Mouse (Mus musculus) testis, adult 2 months (tissue): ENCODE results near the gene Cdhr2. TPM values are rescaled to one million over a fixed set of nuclear protein-coding genes. Genes with fewer than 3 reads are reported as not detected.

Source experiments
- H3K27ac ChIP-seq: fragments of 200-500 bp; 2 replicates; pipeline ENCODE4 v1.5.1; 2012; ENCODE audit warnings: low read depth, low read length; ENCODE audit not compliant: control insufficient read depth, insufficient read depth
- H3K27me3 ChIP-seq: fragments of 200-500 bp; 2 replicates; pipeline ENCODE4 v1.6.1; 2012; ENCODE audit warnings: mild to moderate bottlenecking, low read length, moderate library complexity; ENCODE audit not compliant: control insufficient read depth, insufficient read depth
- H3K36me3 ChIP-seq: fragments of 200-500 bp; 2 replicates; pipeline ENCODE4 v1.6.1; 2012; ENCODE audit warnings: mild to moderate bottlenecking, low read length; ENCODE audit not compliant: control insufficient read depth, insufficient read depth
- H3K4me1 ChIP-seq: fragments of 200-500 bp; 2 replicates; pipeline ENCODE4 v1.6.1; 2012; ENCODE audit warnings: low read length; ENCODE audit not compliant: control insufficient read depth, insufficient read depth
- H3K4me3 ChIP-seq: fragments of 200-500 bp; 2 replicates; pipeline ENCODE4 v1.5.1; 2012; ENCODE audit warnings: low read depth, mild to moderate bottlenecking, low read length, moderate library complexity, mixed read lengths; ENCODE audit not compliant: control insufficient read depth
- CTCF ChIP-seq: fragments of 200-500 bp; IDR thresholded peaks from 2 replicates; pipeline ENCODE4 v1.5.1; 2012; ENCODE audit warnings: low read depth, mild to moderate bottlenecking, inconsistent platforms, low read length, moderate library complexity; ENCODE audit not compliant: control insufficient read depth, insufficient read depth, insufficient replicate concordance
- POLR2A ChIP-seq: fragments of 200-500 bp; IDR thresholded peaks from 2 replicates; pipeline ENCODE4 v1.6.1; 2012; ENCODE audit warnings: low read depth, mild to moderate bottlenecking, inconsistent platforms, low read length, moderate library complexity; ENCODE audit not compliant: control insufficient read depth
- polyA plus RNA-seq: library from polyadenylated mRNA; depleted of rRNA; stranded (reverse); fragments of >200 nt; gene quantifications from 2 replicates; pipeline ENCODE4 v1.2.3, GENCODE M21; 2012

The Cdhr2 gene
- polyA plus RNA-seq, 1 experiment: 1.1 TPM

- TF ChIP-seq POLR2A (no peak), CTCF (no peak)
- Histone ChIP-seq H3K4me1 (peaks cover 20% of the 10 kb centered on the region), H3K27ac (no peak overlapping the region; the same call in 1 of the 2 replicates), H3K4me3 (peak overlapping the region; percentile 70), H3K27me3 (no peaks in the 10 kb centered on the region), H3K36me3 (no peaks in the 10 kb centered on the region)
Observed at GRCm38 (mm10) chr13:54758756-54759470, 57.7 kb downstream of the Cdhr2 start.

- no peak overlapping the region for H3K27ac ChIP-seq
- H3K4me3 ChIP-seq: no peak overlapping the region
- no peaks in the 10 kb centered on the region for H3K36me3 ChIP-seq
- peaks cover 20% of the 10 kb centered on the region for H3K4me1 ChIP-seq
- no peak for TF ChIP-seq CTCF
- no peak for TF ChIP-seq POLR2A
- no peaks in the 10 kb centered on the region for H3K27me3 ChIP-seq
Observed at GRCm38 (mm10) chr13:54759496-54759895, 58.2 kb downstream of the Cdhr2 start.

GRCm38 (mm10) chr13:54760164-54760795 is 59.0 kb downstream of the Cdhr2 start:
- Histone ChIP-seq H3K27ac (no peak overlapping the region), H3K27me3 (no peaks in the 10 kb centered on the region), H3K4me1 (peaks cover 20% of the 10 kb centered on the region), H3K4me3 (no peak overlapping the region), H3K36me3 (no peaks in the 10 kb centered on the region)
- TF ChIP-seq POLR2A: no peak
- no peak for TF ChIP-seq CTCF

- no peaks in the 10 kb centered on the region for H3K36me3 ChIP-seq
- H3K27me3 ChIP-seq: no peaks in the 10 kb centered on the region
- no peak overlapping the region for H3K4me3 ChIP-seq
- no peak overlapping the region for H3K27ac ChIP-seq
- H3K4me1 ChIP-seq: peaks cover 26% of the 10 kb centered on the region
- TF ChIP-seq POLR2A: no peak
- TF ChIP-seq CTCF: no peak
Observed at GRCm38 (mm10) chr13:54760906-54761305, 59.6 kb downstream of the Cdhr2 start.

- Histone ChIP-seq H3K4me3 (peak overlapping the region; percentile 39), H3K27ac (no peak overlapping the region), H3K4me1 (peaks cover 10% of the 10 kb centered on the region; the same call in 1 of the 2 replicates), H3K27me3 (no peaks in the 10 kb centered on the region), H3K36me3 (no peaks in the 10 kb centered on the region)
- TF ChIP-seq POLR2A (no peak), CTCF (no peak)
Observed at GRCm38 (mm10) chr13:54765281-54766191, 64.3 kb downstream of the Cdhr2 start.

GRCm38 (mm10) chr13:54766192-54766768 is 65.0 kb downstream of the Cdhr2 start, which contains the start of gene Sncb:
TSS of gene Sncb (minus strand) at chr13:54766595.
- TF ChIP-seq CTCF (no peak; the same call in 1 of the 2 replicates), POLR2A (no peak)
- Histone ChIP-seq H3K4me1 (peaks cover 10% of the 10 kb centered on the region; the same call in 1 of the 2 replicates), H3K36me3 (no peaks in the 10 kb centered on the region), H3K27ac (no peak within 1 kb of the TSS), H3K27me3 (no peaks in the 10 kb centered on the region), H3K4me3 (peak within 1 kb of the TSS; percentile 39)

- peaks cover 10% of the 10 kb centered on the region; the same call in 1 of the 2 replicates for H3K4me1 ChIP-seq
- H3K4me3 ChIP-seq: no peak overlapping the region
- no peaks in the 10 kb centered on the region for H3K36me3 ChIP-seq
- TF ChIP-seq POLR2A: no peak
- no peak for TF ChIP-seq CTCF
- H3K27me3 ChIP-seq: no peaks in the 10 kb centered on the region
- no peak overlapping the region for H3K27ac ChIP-seq
Observed at GRCm38 (mm10) chr13:54767012-54767411, 65.8 kb downstream of the Cdhr2 start.
